Mouse (Mus musculus): ENCODE measurements around the gene Eif3b.

- TF ChIP-seq GATA1 (IDR thresholded peaks at IDR 0.05; ENCODE audit: borderline replicate concordance, low read length) (no peak; the same call in 2 of the 3 replicates), FLI1 (IDR thresholded peaks at IDR 0.05; ENCODE audit: low read length) (no peak)
Observed at GRCm38 (mm10) chr5:140370446-140371254, 48.5 kb upstream of the Eif3b start.

All from megakaryocyte, embryonic 14.5 days (primary cell).